Mouse (Mus musculus): ENCODE data around the gene Cep164. TPM values are rescaled to one million over a fixed set of nuclear protein-coding genes. Genes with fewer than 3 reads are reported as not detected.

Cep164 gene
- polyA plus RNA-seq, 1 experiment: 33.7 TPM

DNA sequence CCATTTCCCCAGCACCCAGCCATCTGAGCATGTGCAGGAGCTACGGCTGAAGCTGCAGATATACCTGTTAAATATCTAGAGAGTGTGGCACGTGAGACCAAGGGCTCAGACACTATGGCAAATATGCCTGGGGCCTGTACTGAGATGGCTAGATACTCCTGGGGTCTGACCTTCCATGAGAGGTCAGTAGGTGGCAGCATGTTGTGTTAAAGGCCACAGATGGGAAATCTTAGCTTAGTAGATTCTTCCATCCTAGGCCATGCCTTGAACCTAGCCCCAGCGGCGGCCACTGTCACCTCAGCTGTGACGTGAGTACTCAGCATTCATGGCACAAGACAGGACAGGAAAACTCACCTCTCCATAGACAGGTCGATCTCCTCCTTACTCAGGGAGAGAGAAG is 54.4 kb downstream of the Cep164 start:
- Histone ChIP-seq H3K4me1 (ENCODE audit: control insufficient read depth, insufficient read depth, low read length) (no peaks in the 10 kb centered on the region), H3K4me3 (replicated peaks; ENCODE audit: control insufficient read depth, low read depth, low read length) (no peak overlapping the region), H3K27ac (ENCODE audit: control insufficient read depth, insufficient read depth, low read depth, low read length, poor library complexity) (no peak overlapping the region)
- 74% methylated on average over 6 of the region's 6 CpGs for WGBS
- TF ChIP-seq CTCF (IDR thresholded peaks at IDR 0.05; ENCODE audit: control insufficient read depth, insufficient read depth, low read length) (peak; percentile 4; the same call in 1 of the 2 replicates), POLR2A (IDR thresholded peaks at IDR 0.05; ENCODE audit: borderline replicate concordance, control insufficient read depth, low read depth, low read length) (no peak)

- Histone ChIP-seq H3K27ac (ENCODE audit: control insufficient read depth, insufficient read depth, low read depth, low read length, poor library complexity) (no peak overlapping the region), H3K4me3 (replicated peaks; ENCODE audit: control insufficient read depth, low read depth, low read length) (no peak overlapping the region), H3K4me1 (ENCODE audit: control insufficient read depth, insufficient read depth, low read length) (no peaks in the 10 kb centered on the region)
- TF ChIP-seq CTCF (IDR thresholded peaks at IDR 0.05; ENCODE audit: control insufficient read depth, insufficient read depth, low read length) (no peak), POLR2A (IDR thresholded peaks at IDR 0.05; ENCODE audit: borderline replicate concordance, control insufficient read depth, low read depth, low read length) (no peak)
- 86% methylated on average over 5 of the region's 5 CpGs for WGBS
Observed at GRCm38 (mm10) chr9:45769596-45769995, 58.9 kb downstream of the Cep164 start.

- WGBS: 80% methylated on average over 18 of the region's 18 CpGs
- TF ChIP-seq CTCF (IDR thresholded peaks at IDR 0.05; ENCODE audit: control insufficient read depth, insufficient read depth, low read length): no peak
- TF ChIP-seq POLR2A (IDR thresholded peaks at IDR 0.05; ENCODE audit: borderline replicate concordance, control insufficient read depth, low read depth, low read length): no peak
Observed at GRCm38 (mm10) chr9:45768421-45768820, 60.1 kb downstream of the Cep164 start.

GRCm38 (mm10) chr9:45767155-45767554 is 61.3 kb downstream of the Cep164 start:
- Histone ChIP-seq H3K4me1 (ENCODE audit: control insufficient read depth, insufficient read depth, low read length) (no peaks in the 10 kb centered on the region), H3K27ac (ENCODE audit: control insufficient read depth, insufficient read depth, low read depth, low read length, poor library complexity) (no peak overlapping the region), H3K4me3 (replicated peaks; ENCODE audit: control insufficient read depth, low read depth, low read length) (no peak overlapping the region)
- TF ChIP-seq POLR2A (IDR thresholded peaks at IDR 0.05; ENCODE audit: borderline replicate concordance, control insufficient read depth, low read depth, low read length) (no peak), CTCF (IDR thresholded peaks at IDR 0.05; ENCODE audit: control insufficient read depth, insufficient read depth, low read length) (no peak)
- WGBS: 88% methylated on average over 8 of the region's 8 CpGs

More at GRCm38 (mm10) chr9:45768421-45768820, 60.1 kb downstream of the Cep164 start:
- Histone ChIP-seq H3K4me3 (replicated peaks; ENCODE audit: control insufficient read depth, low read depth, low read length) (no peak overlapping the region), H3K4me1 (ENCODE audit: control insufficient read depth, insufficient read depth, low read length) (no peaks in the 10 kb centered on the region), H3K27ac (ENCODE audit: control insufficient read depth, insufficient read depth, low read depth, low read length, poor library complexity) (no peak overlapping the region)

DNA sequence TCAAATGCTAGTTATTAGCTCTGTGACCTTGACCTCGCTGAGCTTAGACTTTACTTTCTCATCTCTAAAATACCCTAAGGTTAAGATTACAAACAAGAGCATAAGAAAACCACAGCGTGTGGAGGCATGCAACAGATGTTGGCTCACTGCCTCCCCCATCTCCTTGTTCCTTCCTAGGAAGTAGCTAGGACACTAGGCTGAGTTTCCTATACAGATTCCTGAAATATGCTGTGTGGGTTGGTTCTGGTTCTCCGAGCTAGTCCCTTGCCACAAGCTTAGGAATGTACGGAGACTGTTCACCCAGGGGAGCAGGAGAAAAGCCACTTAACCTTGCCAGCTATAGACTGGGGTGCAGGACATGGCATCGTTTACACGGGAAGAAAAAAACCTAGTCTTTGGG is 62.3 kb downstream of the Cep164 start:
- 78% methylated on average over 6 of the region's 6 CpGs for WGBS
- Histone ChIP-seq H3K4me3 (replicated peaks; ENCODE audit: control insufficient read depth, low read depth, low read length) (no peak overlapping the region), H3K27ac (ENCODE audit: control insufficient read depth, insufficient read depth, low read depth, low read length, poor library complexity) (no peak overlapping the region), H3K4me1 (ENCODE audit: control insufficient read depth, insufficient read depth, low read length) (no peaks in the 10 kb centered on the region)
- TF ChIP-seq CTCF (IDR thresholded peaks at IDR 0.05; ENCODE audit: control insufficient read depth, insufficient read depth, low read length) (no peak), POLR2A (IDR thresholded peaks at IDR 0.05; ENCODE audit: borderline replicate concordance, control insufficient read depth, low read depth, low read length) (no peak)

GRCm38 (mm10) chr9:45754452-45755091 is 73.9 kb downstream of the Cep164 start:
- Histone ChIP-seq H3K4me1 (ENCODE audit: control insufficient read depth, insufficient read depth, low read length) (no peaks in the 10 kb centered on the region), H3K27ac (ENCODE audit: control insufficient read depth, insufficient read depth, low read depth, low read length, poor library complexity) (no peak overlapping the region), H3K4me3 (replicated peaks; ENCODE audit: control insufficient read depth, low read depth, low read length) (no peak overlapping the region)
- 38% methylated on average over 8 of the region's 8 CpGs for WGBS
- TF ChIP-seq CTCF (IDR thresholded peaks at IDR 0.05; ENCODE audit: control insufficient read depth, insufficient read depth, low read length): peak; percentile 79
- no peak for TF ChIP-seq POLR2A (IDR thresholded peaks at IDR 0.05; ENCODE audit: borderline replicate concordance, control insufficient read depth, low read depth, low read length)

GRCm38 (mm10) chr9:45749917-45750316 is 78.6 kb downstream of the Cep164 start:
- WGBS: 79% methylated on average over 4 of the region's 4 CpGs
- no peak overlapping the region for H3K27ac ChIP-seq (ENCODE audit: control insufficient read depth, insufficient read depth, low read depth, low read length, poor library complexity)
- H3K4me1 ChIP-seq (ENCODE audit: control insufficient read depth, insufficient read depth, low read length): no peaks in the 10 kb centered on the region
- TF ChIP-seq POLR2A (IDR thresholded peaks at IDR 0.05; ENCODE audit: borderline replicate concordance, control insufficient read depth, low read depth, low read length): no peak
- no peak for TF ChIP-seq CTCF (IDR thresholded peaks at IDR 0.05; ENCODE audit: control insufficient read depth, insufficient read depth, low read length)
- H3K4me3 ChIP-seq (replicated peaks; ENCODE audit: control insufficient read depth, low read depth, low read length): no peak overlapping the region

- Histone ChIP-seq H3K4me1 (ENCODE audit: control insufficient read depth, insufficient read depth, low read length) (no peaks in the 10 kb centered on the region), H3K27ac (ENCODE audit: control insufficient read depth, insufficient read depth, low read depth, low read length, poor library complexity) (no peak overlapping the region), H3K4me3 (replicated peaks; ENCODE audit: control insufficient read depth, low read depth, low read length) (no peak overlapping the region)
- 44% methylated on average over 7 of the region's 7 CpGs for WGBS
- TF ChIP-seq CTCF (IDR thresholded peaks at IDR 0.05; ENCODE audit: control insufficient read depth, insufficient read depth, low read length): no peak
- no peak for TF ChIP-seq POLR2A (IDR thresholded peaks at IDR 0.05; ENCODE audit: borderline replicate concordance, control insufficient read depth, low read depth, low read length)
Observed at GRCm38 (mm10) chr9:45745451-45745850, 83.0 kb downstream of the Cep164 start.
